Mouse (Mus musculus) liver, embryonic 13.5 days (tissue): ENCODE results near the gene Adamts3. TPM values are rescaled to one million over a fixed set of nuclear protein-coding genes. Genes with fewer than 3 reads are reported as not detected.

Experiments used
- ATAC-seq: fragments of 200-750 bp; cut with Nextera tagmentation; 2 replicates; pipeline ENCODE4 v1.8.0; 2017; ENCODE audit warnings: low read depth, mild to moderate bottlenecking, moderate number of reproducible peaks, moderate library complexity
- DNase-seq: peaks from one replicate; pipeline ENCODE4 v3.0.0; 2022
- H3K27ac ChIP-seq: fragments of 300-500 bp; sonication (generic); 2 replicates; pipeline ENCODE4 v1.5.1; 2015; ENCODE audit warnings: moderate library complexity, mild to moderate bottlenecking, inconsistent platforms
- H3K27me3 ChIP-seq: fragments of 300-500 bp; sonication (generic); 2 replicates; pipeline ENCODE4 v1.6.1; 2015; ENCODE audit warnings: mild to moderate bottlenecking, inconsistent platforms
- H3K36me3 ChIP-seq: fragments of 300-500 bp; sonication (generic); 2 replicates; pipeline ENCODE4 v1.6.1; 2015; ENCODE audit warnings: mild to moderate bottlenecking, inconsistent platforms
- H3K4me1 ChIP-seq: fragments of 300-500 bp; sonication (generic); replicated peaks from 2 replicates; pipeline ENCODE4 v1.6.1; 2015; ENCODE audit warnings: inconsistent platforms
- H3K4me2 ChIP-seq: fragments of 300-500 bp; sonication (generic); 2 replicates; pipeline ENCODE4 v1.6.1; 2015; ENCODE audit warnings: inconsistent platforms, mild to moderate bottlenecking, moderate library complexity
- H3K4me3 ChIP-seq: fragments of 300-500 bp; sonication (generic); replicated peaks from 2 replicates; pipeline ENCODE4 v1.5.1; 2015; ENCODE audit warnings: mild to moderate bottlenecking, inconsistent platforms
- H3K9ac ChIP-seq: fragments of 300-500 bp; sonication (generic); 2 replicates; pipeline ENCODE4 v1.6.1; 2015; ENCODE audit warnings: mild to moderate bottlenecking, inconsistent platforms
- H3K9me3 ChIP-seq: fragments of 300-500 bp; sonication (generic); replicated peaks from 2 replicates; pipeline ENCODE4 v1.6.1; 2016; ENCODE audit warnings: inconsistent platforms
- WGBS: fragments of 180-500 bp; shearing (Covaris S2); methylation state at CpG from one replicate; pipeline ENCODE4 v1.1.7; 2015; ENCODE audit not compliant: insufficient replicate concordance; 5-methylcytosine and 5-hydroxymethylcytosine counted together
- polyA plus RNA-seq: library from polyadenylated mRNA; unstranded; fragments of >200 nt; fragmentation: Nextera tagmentation; extraction: Ambion mirVana; gene quantifications from 2 replicates; pipeline ENCODE4 v1.2.1, GENCODE M21; 2015

Gene Adamts3
- polyA plus RNA-seq, 1 experiment from 2014 or later = 1.2 TPM

- Histone ChIP-seq H3K4me2 (peak overlapping the region; percentile 1; the same call in 1 of the 2 replicates), H3K36me3 (no peaks in the 10 kb centered on the region), H3K9me3 (peaks cover 3% of the 10 kb centered on the region; the same call in 1 of the 2 replicates), H3K4me3 (no peak overlapping the region), H3K4me1 (peaks cover 21% of the 10 kb centered on the region), H3K27ac (no peak overlapping the region; the same call in 1 of the 2 replicates), H3K27me3 (no peaks in the 10 kb centered on the region), H3K9ac (no peak overlapping the region)
- WGBS = 19% methylated on average over 2 of the region's 2 CpGs
- ATAC-seq = peak; percentile 93
- DNase-seq = peak; percentile 12
Observed at GRCm38 (mm10) chr5:89751836-89752235, 131.3 kb downstream of the Adamts3 start.

- H3K36me3 ChIP-seq = no peaks in the 10 kb centered on the region
- H3K27ac ChIP-seq = no peak overlapping the region
- H3K4me1 ChIP-seq = peaks cover 21% of the 10 kb centered on the region
- H3K9ac ChIP-seq = no peak overlapping the region
- H3K9me3 ChIP-seq = no peaks in the 10 kb centered on the region
- ATAC-seq (peak; percentile 73; the same call in 1 of the 2 replicates), DNase-seq (peak; percentile 16)
- H3K4me2 ChIP-seq = no peak overlapping the region
- no peaks in the 10 kb centered on the region for H3K27me3 ChIP-seq
- 24% methylated on average over 2 of the region's 2 CpGs for WGBS
- no peak overlapping the region for H3K4me3 ChIP-seq
Observed at GRCm38 (mm10) chr5:89748185-89748884, 134.8 kb downstream of the Adamts3 start.

GRCm38 (mm10) chr5:89747149-89747659 lies 135.9 kb downstream of the Adamts3 start:
- Histone ChIP-seq H3K9me3 (no peaks in the 10 kb centered on the region), H3K27me3 (no peaks in the 10 kb centered on the region), H3K9ac (no peak overlapping the region), H3K4me1 (peaks cover 14% of the 10 kb centered on the region), H3K4me3 (no peak overlapping the region), H3K36me3 (no peaks in the 10 kb centered on the region), H3K27ac (no peak overlapping the region), H3K4me2 (no peak overlapping the region)
- WGBS = 70% methylated on average over 5 of the region's 5 CpGs
- no peak for DNase-seq
- no peak for ATAC-seq

- no peaks in the 10 kb centered on the region for H3K36me3 ChIP-seq
- no peak for DNase-seq
Observed at GRCm38 (mm10) chr5:89745112-89745511, 138.0 kb downstream of the Adamts3 start.

GRCm38 (mm10) chr5:89734759-89735158 lies 148.4 kb downstream of the Adamts3 start:
- Histone ChIP-seq H3K4me3 (no peak overlapping the region), H3K36me3 (no peaks in the 10 kb centered on the region), H3K9me3 (no peaks in the 10 kb centered on the region), H3K9ac (no peak overlapping the region), H3K27ac (no peak overlapping the region), H3K4me2 (no peak overlapping the region), H3K4me1 (no peaks in the 10 kb centered on the region), H3K27me3 (no peaks in the 10 kb centered on the region)
- ATAC-seq (no peak), DNase-seq (no peak)
- 74% methylated on average over 2 of the region's 2 CpGs for WGBS

More at GRCm38 (mm10) chr5:89745112-89745511, 138.0 kb downstream of the Adamts3 start:
- no peak overlapping the region for H3K27ac ChIP-seq
- ATAC-seq = no peak
- H3K9ac ChIP-seq = no peak overlapping the region
- 63% methylated on average over 2 of the region's 2 CpGs for whole genome bisulfite sequencing
- H3K9me3 ChIP-seq = no peaks in the 10 kb centered on the region
- no peak overlapping the region for H3K4me3 ChIP-seq
- H3K4me2 ChIP-seq = no peak overlapping the region
- peaks cover 10% of the 10 kb centered on the region for H3K4me1 ChIP-seq
- H3K27me3 ChIP-seq = no peaks in the 10 kb centered on the region

GRCm38 (mm10) chr5:89730411-89730810 lies 152.7 kb downstream of the Adamts3 start:
- H3K4me3 ChIP-seq = no peak overlapping the region
- ATAC-seq (no peak), DNase-seq (no peak)
- H3K9me3 ChIP-seq = no peaks in the 10 kb centered on the region
- no peaks in the 10 kb centered on the region for H3K36me3 ChIP-seq
- no peaks in the 10 kb centered on the region for H3K27me3 ChIP-seq
- no peak overlapping the region for H3K4me2 ChIP-seq
- H3K27ac ChIP-seq = no peak overlapping the region
- WGBS = 69% methylated on average over 3 of the region's 3 CpGs
- H3K4me1 ChIP-seq = no peaks in the 10 kb centered on the region
- no peak overlapping the region for H3K9ac ChIP-seq

- Histone ChIP-seq H3K27me3 (no peaks in the 10 kb centered on the region), H3K4me1 (no peaks in the 10 kb centered on the region), H3K4me3 (no peak overlapping the region), H3K36me3 (no peaks in the 10 kb centered on the region), H3K4me2 (no peak overlapping the region), H3K27ac (no peak overlapping the region), H3K9me3 (no peaks in the 10 kb centered on the region), H3K9ac (no peak overlapping the region)
- ATAC-seq (no peak), DNase-seq (no peak)
- WGBS = 61% methylated on average over 3 of the region's 3 CpGs
Observed at GRCm38 (mm10) chr5:89728117-89728516, 155.0 kb downstream of the Adamts3 start.

- ATAC-seq (no peak), DNase-seq (no peak)
- Histone ChIP-seq H3K4me1 (no peaks in the 10 kb centered on the region), H3K27me3 (no peaks in the 10 kb centered on the region), H3K36me3 (no peaks in the 10 kb centered on the region), H3K27ac (no peak overlapping the region), H3K4me3 (no peak overlapping the region), H3K9me3 (no peaks in the 10 kb centered on the region), H3K4me2 (no peak overlapping the region), H3K9ac (no peak overlapping the region)
- WGBS = 72% methylated on average over 6 of the region's 6 CpGs
Observed at GRCm38 (mm10) chr5:89727497-89728057, 155.6 kb downstream of the Adamts3 start.

- Histone ChIP-seq H3K36me3 (no peaks in the 10 kb centered on the region), H3K9ac (no peak overlapping the region), H3K27me3 (no peaks in the 10 kb centered on the region), H3K27ac (no peak overlapping the region), H3K4me3 (no peak overlapping the region), H3K4me1 (no peaks in the 10 kb centered on the region), H3K4me2 (no peak overlapping the region), H3K9me3 (no peaks in the 10 kb centered on the region)
- ATAC-seq (no peak), DNase-seq (no peak)
- 57% methylated on average over 2 of the region's 2 CpGs for WGBS
Observed at GRCm38 (mm10) chr5:89714552-89714951, 168.6 kb downstream of the Adamts3 start.

GRCm38 (mm10) chr5:89711116-89711859 lies 171.8 kb downstream of the Adamts3 start:
- H3K4me1 ChIP-seq = no peaks in the 10 kb centered on the region
- H3K9ac ChIP-seq = no peak overlapping the region
- H3K4me3 ChIP-seq = no peak overlapping the region
- H3K4me2 ChIP-seq = no peak overlapping the region
- DNase-seq (no peak), ATAC-seq (no peak)
- H3K27ac ChIP-seq = no peak overlapping the region
- H3K9me3 ChIP-seq = no peaks in the 10 kb centered on the region
- WGBS = 69% methylated on average over 7 of the region's 7 CpGs
- H3K27me3 ChIP-seq = no peaks in the 10 kb centered on the region
- no peaks in the 10 kb centered on the region for H3K36me3 ChIP-seq

GRCm38 (mm10) chr5:89709459-89709858 lies 173.7 kb downstream of the Adamts3 start:
- ATAC-seq (no peak), DNase-seq (no peak)
- Histone ChIP-seq H3K27ac (no peak overlapping the region), H3K27me3 (no peaks in the 10 kb centered on the region), H3K4me3 (no peak overlapping the region), H3K4me1 (no peaks in the 10 kb centered on the region), H3K9ac (no peak overlapping the region), H3K9me3 (no peaks in the 10 kb centered on the region), H3K4me2 (no peak overlapping the region), H3K36me3 (no peaks in the 10 kb centered on the region)
- WGBS = 51% methylated on average over 4 of the region's 4 CpGs
